Mouse (Mus musculus) myocyte (in vitro differentiated cells): Measurements from ENCODE around the gene Sin3a.

Experiments used
- CEBPB ChIP-seq: IDR thresholded peaks from 2 replicates; pipeline ENCODE4 v1.6.1; 2011; ENCODE audit warnings: mild to moderate bottlenecking, moderate library complexity; ENCODE audit not compliant: poor library complexity, insufficient read depth, severe bottlenecking
- E2F4 ChIP-seq: IDR thresholded peaks from one replicate; pipeline ENCODE4 v1.6.1; 2011; ENCODE audit warnings: mild to moderate bottlenecking, control low read depth, moderate library complexity; ENCODE audit not compliant: insufficient read depth
- MYOG ChIP-seq, 3 experiments: IDR thresholded peaks; one replicate each; pipeline ENCODE4 v1.6.1; 2011; ENCODE audit warnings: control low read depth in 2 of 3, low read depth in 2 of 3, mild to moderate bottlenecking in 2 of 3; ENCODE audit not compliant: insufficient read length in 2 of 3, control insufficient read depth in 1 of 3, insufficient read depth in 1 of 3
- POLR2A ChIP-seq: IDR thresholded peaks from one replicate; pipeline ENCODE4 v1.6.1; 2011; ENCODE audit warnings: low read depth, mild to moderate bottlenecking, control low read depth, moderate library complexity; ENCODE audit not compliant: insufficient read length
- POLR2AphosphoS2 ChIP-seq: IDR thresholded peaks from one replicate; pipeline ENCODE4 v1.6.1; 2011; ENCODE audit warnings: low read depth, control low read depth; ENCODE audit not compliant: insufficient read length
- REST ChIP-seq: IDR thresholded peaks from one replicate; pipeline ENCODE4 v1.6.1; 2011; ENCODE audit warnings: mild to moderate bottlenecking, control low read depth, moderate library complexity; ENCODE audit not compliant: insufficient read depth, insufficient read length
- TCF3 ChIP-seq: IDR thresholded peaks from one replicate; pipeline ENCODE4 v1.6.1; 2011; ENCODE audit warnings: low read depth, control low read depth; ENCODE audit not compliant: insufficient read length
- USF1 ChIP-seq: IDR thresholded peaks from one replicate; pipeline ENCODE4 v1.6.1; 2011; ENCODE audit warnings: low read depth, mild to moderate bottlenecking, control low read depth, moderate library complexity

- TF ChIP-seq CEBPB (no peak), USF1 (no peak), POLR2A (no peak), POLR2AphosphoS2 (no peak), REST (no peak), MYOG (IDR thresholded peaks at IDR 0.05; ENCODE audit: control insufficient read depth in 1 of 3, insufficient read depth in 1 of 3, insufficient read length in 2 of 3, low read depth in 2 of 3) (no peak), E2F4 (no peak), TCF3 (no peak)
Measured at GRCm38 (mm10) chr9:57056237-57056636, 15.6 kb upstream of the Sin3a start.
